Mouse (Mus musculus) thymus, adult 18-20 months (tissue): ENCODE data around the gene Actn1.
A peak's percentile ranks its signal among the peaks of the same experiment; 100 is the strongest.
"Not testable (repeated sequence)": the region's sequence is repeated elsewhere in the genome, so short reads cannot be mapped to it uniquely, and the experiment has no call there.

Experiments used
- DNase-seq, 2 experiments: peaks; one replicate each; pipeline ENCODE4 v3.0.0; 2022; ENCODE audit warnings: mixed read lengths in 2 of 2

Gene Actn1

DNA sequence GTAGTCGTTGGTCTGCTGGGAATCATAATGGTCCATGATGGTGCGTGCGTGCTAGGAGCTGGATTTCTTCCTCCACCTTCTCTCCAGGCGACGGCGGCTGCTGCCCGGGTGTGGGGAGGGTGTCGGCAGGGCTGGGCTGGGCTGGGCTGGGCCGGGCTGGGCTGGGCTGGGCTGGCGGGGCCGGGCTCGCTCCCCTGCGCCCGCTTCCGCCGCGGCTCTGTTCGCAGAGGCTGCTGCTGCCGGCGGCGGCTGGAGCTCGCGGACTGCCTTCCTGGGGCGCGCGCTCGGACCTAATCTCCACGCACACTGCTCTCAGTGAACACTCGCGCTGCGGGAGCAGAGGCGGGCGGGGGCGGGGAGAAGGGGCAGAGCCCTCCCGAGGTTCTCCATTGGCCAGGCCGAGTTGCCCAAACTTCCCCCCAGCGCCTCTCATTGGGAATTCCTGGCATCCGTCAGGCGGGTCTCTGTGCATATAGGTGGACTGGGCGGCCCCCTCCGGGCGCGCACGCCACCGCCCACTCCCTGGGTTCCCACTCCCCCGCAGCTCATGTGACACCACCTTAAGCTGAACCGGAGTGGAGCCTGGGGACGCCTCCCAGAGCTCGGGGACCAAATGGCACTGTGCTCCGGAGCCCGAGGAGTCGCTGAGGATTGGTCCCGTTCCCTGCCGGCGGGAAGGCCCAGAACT is at the start of gene Actn1:
Gene Actn1, minus strand, starts transcription at position 316 of the 688 bp plus-strand sequence.
- DNase-seq, result peak; percentile 70 to 80

GRCm38 (mm10) chr12:80307556-80307955 is 47.4 kb upstream of the Actn1 start:
- DNase-seq, result no peak

GRCm38 (mm10) chr12:80304518-80304917 is 44.3 kb upstream of the Actn1 start:
- DNase-seq, result no peak

GRCm38 (mm10) chr12:80300833-80301456 is 40.8 kb upstream of the Actn1 start:
- no peak for DNase-seq

GRCm38 (mm10) chr12:80298714-80299113 is 38.5 kb upstream of the Actn1 start:
- no peak for DNase-seq

GRCm38 (mm10) chr12:80291895-80292435 is 31.8 kb upstream of the Actn1 start:
- DNase-seq, result no peak

DNA sequence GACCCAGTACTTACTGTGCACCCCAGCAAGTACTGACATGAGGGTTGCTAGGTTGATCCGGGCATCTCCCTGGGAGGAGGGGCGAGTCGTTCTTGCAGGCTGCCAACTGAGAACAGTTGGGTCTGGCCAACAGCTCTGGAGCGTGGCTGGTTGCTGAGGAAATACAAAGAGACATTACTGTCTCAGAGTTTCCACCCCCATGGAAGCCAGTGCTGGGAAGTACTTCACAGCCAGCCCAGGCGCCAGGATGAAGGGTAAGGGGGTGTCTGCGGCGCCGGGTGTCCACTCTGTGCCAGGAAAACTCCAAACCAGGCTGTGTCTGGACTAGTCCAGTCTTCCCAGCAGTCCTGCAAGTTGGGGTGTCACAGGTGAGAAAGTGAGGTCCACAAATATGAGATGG is 30.8 kb upstream of the Actn1 start:
- DNase-seq, result no peak

DNA sequence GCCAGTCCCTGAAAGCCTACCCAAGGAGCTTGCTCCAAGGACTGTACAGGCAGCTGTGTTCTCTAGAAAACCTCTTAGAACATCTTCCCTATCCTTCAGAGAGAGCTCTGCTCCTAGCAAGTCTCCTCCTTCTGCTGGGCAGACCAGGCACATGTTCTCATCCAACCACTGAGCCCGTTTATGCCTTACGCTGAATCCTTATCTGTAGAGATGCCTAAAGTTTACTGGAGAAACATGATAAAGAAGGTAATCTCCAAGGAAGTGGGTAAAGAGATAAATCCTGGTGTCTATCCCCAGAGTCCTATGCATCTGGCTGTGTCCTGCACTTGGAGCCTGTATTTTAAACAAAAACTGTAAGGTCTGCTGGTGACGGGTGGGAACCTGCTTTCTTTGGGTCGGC is 30.3 kb upstream of the Actn1 start:
- DNase-seq, result no peak

- no peak for DNase-seq
Measured at GRCm38 (mm10) chr12:80289722-80290121, 29.6 kb upstream of the Actn1 start.

- DNase-seq, result no peak
Measured at GRCm38 (mm10) chr12:80285890-80286289, 25.7 kb upstream of the Actn1 start.

GRCm38 (mm10) chr12:80284251-80284650 is 24.1 kb upstream of the Actn1 start:
- not testable (repeated sequence) for DNase-seq

GRCm38 (mm10) chr12:80278866-80279265 is 18.7 kb upstream of the Actn1 start:
- no peak for DNase-seq

GRCm38 (mm10) chr12:80277428-80277827 is 17.3 kb upstream of the Actn1 start:
- no peak for DNase-seq

DNA sequence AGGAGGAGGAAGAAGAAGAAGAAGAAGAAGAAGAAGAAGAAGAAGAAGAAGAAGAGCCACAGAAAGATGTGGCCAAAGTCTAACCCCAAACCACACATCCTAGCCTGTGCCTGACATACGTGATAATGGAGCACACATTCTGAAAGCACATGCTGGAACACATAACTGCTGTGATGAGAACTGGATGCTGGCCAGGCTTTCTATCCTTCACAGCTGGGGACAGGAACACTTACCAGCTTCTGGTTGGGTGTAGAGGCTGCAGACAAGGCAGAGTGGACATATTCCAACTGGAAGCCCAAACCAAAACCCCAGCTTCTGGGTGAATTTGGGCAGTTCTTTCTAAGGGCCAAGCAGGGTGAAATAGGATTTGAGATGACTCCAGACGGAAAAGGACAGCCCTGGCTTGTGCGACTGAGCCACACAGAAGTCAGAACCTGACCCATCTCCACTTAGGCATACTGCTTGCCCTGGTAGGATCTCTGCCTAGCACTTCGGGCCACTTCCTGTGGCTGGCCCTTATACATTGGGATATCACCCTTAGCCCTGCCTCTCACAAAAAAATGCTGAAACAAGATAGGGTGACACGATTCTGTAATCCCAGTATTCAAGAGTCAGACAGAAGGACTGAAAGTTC is 15.1 kb upstream of the Actn1 start:
- no peak for DNase-seq

- peak; percentile 77 to 91 for DNase-seq
Measured at GRCm38 (mm10) chr12:80273020-80273686, 13.0 kb upstream of the Actn1 start.

DNA sequence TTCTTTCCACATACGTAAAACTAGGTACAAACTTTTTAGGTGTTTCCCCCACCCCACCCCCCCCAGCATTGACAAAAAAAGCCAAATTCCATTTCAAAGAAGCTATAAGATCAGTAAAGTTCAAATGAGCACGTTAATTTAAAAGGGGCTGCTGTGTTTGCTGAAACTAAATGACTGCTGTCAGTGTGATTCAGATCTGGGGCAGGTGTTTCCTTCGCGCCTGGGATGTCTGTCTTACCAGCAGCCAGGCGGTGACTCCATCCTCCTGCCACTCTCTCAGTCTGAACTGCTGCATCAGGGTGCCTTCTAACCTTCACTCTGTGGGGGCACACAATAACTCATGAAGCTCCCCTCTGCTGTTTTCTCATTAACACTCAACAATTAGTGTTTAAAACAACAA is 11.6 kb upstream of the Actn1 start:
- DNase-seq, result peak; percentile 69 to 83

GRCm38 (mm10) chr12:80270924-80271323 is 10.8 kb upstream of the Actn1 start:
- no peak for DNase-seq

DNA sequence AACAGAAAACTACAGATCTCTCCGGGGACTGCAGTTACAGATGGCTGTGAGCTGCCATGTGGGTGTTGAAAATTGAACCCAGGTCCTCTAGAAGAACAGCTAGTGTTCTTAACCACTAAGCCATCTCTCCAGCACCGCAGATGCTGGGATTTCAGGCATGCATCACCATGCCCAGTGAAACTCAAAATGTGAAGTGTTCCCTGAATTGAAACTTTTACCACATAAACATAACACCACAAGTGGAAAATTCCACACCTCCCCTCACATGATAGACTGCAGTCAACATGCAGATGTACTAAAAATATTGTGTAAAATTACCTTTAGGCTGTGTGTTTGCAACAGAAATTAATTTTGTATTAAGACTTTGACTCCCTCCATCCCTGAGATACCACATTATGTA is 9.1 kb upstream of the Actn1 start:
- DNase-seq, result no peak

DNA sequence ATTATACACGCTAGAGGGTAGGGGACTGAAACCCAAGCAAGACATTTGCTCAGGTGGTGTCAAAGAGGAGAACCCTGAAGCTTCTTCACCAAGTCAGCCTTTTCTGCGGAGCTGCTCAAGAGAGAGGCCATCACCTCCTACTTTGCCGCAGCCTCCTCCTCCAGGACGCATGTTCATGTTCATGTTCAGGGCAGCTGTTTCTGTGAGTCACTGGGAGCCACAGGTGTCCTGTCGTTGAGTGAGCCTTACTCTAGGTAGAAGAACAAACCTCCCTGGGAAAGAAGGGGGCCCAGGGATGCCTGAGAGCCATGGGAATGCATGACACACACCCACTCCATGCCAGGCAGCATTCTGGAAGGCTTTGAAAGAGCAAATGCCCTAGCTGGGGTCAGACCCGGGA is 7.8 kb upstream of the Actn1 start:
- no peak for DNase-seq

DNA sequence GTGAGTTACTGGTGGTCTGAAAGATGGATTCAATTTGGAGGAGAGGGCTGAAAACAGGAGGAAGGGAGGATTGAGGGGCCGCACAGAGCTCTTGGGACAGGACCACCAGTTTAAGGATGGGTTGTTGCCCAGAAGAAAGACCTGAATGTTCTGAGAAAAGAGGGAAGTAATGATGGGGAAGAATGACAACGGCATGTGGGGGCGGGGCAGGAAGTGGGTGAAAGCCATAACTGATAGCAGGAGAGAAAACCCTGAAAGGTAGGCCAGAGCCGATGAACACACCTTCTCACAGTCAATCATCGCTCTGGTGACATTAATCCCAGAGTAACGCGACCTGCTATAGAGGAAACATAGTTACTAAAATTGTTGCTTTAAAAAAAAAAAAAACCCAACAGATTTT is 4.2 kb upstream of the Actn1 start:
- DNase-seq, result peak; percentile 30 to 49

DNA sequence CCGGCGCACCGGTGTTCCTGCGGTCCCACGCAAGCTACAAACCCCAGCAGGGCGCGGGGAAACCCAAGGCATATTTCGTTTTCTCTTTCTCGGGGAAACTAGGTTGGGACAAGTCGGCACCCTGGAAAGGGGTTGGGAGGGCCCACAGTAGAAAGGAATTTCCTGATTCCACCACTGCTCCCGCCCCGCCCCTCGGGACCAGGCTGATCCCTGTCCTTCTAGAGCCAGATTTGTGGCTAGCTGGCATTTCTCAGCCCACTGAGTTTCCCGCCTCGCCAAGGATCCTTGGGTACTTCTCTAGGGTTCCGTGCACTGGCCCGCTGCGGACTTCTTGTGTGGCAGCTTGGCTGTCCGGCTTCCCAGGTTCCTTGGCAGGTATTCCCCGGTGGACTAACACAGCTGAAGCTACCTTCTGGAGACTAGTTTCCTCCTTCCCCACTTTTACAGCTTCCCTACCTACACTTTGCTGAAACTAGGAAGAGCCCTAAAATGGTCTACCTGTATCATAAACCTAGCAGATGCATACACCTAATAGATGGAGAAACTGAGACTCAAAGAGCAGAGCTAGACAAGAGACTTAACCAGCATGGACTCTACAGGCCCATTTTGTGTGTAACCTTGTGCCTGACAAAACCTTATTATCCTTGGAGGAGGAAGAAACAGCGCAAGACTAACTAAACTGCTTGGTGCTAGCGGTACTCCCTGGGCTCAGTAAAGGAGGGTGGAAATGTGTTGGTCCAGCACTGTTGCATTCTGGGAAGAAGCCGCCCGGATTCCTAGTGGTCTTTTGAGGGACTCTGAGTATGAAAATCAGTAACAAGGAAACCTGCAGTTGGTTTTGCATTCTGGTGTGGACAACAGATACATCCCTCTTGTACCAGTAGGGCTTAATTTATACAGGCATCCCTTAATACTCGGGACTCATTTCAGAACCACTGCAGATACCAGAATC is 849 bp upstream of the Actn1 start:
- DNase-seq, result no peak
